Mouse (Mus musculus) spleen, adult 2 months (tissue): ENCODE results near the gene Vps45. TPM values are rescaled to one million over a fixed set of nuclear protein-coding genes. Genes with fewer than 3 reads are reported as not detected.

ENCODE experiments used
- DNase-seq, 2 experiments: peaks; one replicate each; pipeline versions ENCODE4 v3.0.0 to v3.0.0-alpha.2; 2012 to 2021; ENCODE audit warnings: low spot score in 2 of 2, low read depth in 1 of 2
- H3K27ac ChIP-seq: fragments of 200-500 bp; 2 replicates; pipeline ENCODE4 v1.5.1; 2012; ENCODE audit warnings: low read length, inconsistent platforms; ENCODE audit not compliant: insufficient read depth
- H3K27me3 ChIP-seq: fragments of 200-500 bp; 2 replicates; pipeline ENCODE4 v1.6.1; 2012; ENCODE audit warnings: mild to moderate bottlenecking, moderate library complexity, low read length, inconsistent platforms; ENCODE audit not compliant: control insufficient read depth, insufficient read depth
- H3K36me3 ChIP-seq: fragments of 200-500 bp; 2 replicates; pipeline ENCODE4 v1.6.1; 2012; ENCODE audit warnings: mild to moderate bottlenecking, low read length, inconsistent platforms; ENCODE audit not compliant: control insufficient read depth, insufficient read depth
- H3K4me1 ChIP-seq: fragments of 200-500 bp; 2 replicates; pipeline ENCODE4 v1.6.1; 2011; ENCODE audit warnings: inconsistent platforms; ENCODE audit not compliant: control insufficient read depth, insufficient read depth, insufficient read length
- H3K4me3 ChIP-seq: fragments of 200-500 bp; 2 replicates; pipeline ENCODE4 v1.5.1; 2011; ENCODE audit warnings: mild to moderate bottlenecking, inconsistent platforms; ENCODE audit not compliant: insufficient read depth, insufficient read length; ENCODE audit errors: extremely low read depth
- CTCF ChIP-seq: fragments of 200-500 bp; IDR thresholded peaks from 2 replicates; pipeline ENCODE4 v1.5.1; 2011; ENCODE audit warnings: mild to moderate bottlenecking, inconsistent platforms; ENCODE audit not compliant: insufficient read depth, insufficient read length, insufficient replicate concordance; ENCODE audit errors: extremely low read depth
- POLR2A ChIP-seq: fragments of 200-500 bp; IDR thresholded peaks from 2 replicates; pipeline ENCODE4 v1.6.1; 2011; ENCODE audit warnings: low read depth, low read length, inconsistent platforms
- WGBS: fragments of 180-500 bp; shearing (Covaris S2); methylation state at CpG from one replicate; pipeline ENCODE4 v1.1.7; 2018; 5-methylcytosine and 5-hydroxymethylcytosine counted together
- polyA plus RNA-seq: library from polyadenylated mRNA; depleted of rRNA; stranded (reverse); fragments of >200 nt; gene quantifications from 2 replicates; pipeline ENCODE4 v1.2.3, GENCODE M21; 2012

The Vps45 gene
- polyA plus RNA-seq, 1 experiment, result 2.0 TPM

DNA sequence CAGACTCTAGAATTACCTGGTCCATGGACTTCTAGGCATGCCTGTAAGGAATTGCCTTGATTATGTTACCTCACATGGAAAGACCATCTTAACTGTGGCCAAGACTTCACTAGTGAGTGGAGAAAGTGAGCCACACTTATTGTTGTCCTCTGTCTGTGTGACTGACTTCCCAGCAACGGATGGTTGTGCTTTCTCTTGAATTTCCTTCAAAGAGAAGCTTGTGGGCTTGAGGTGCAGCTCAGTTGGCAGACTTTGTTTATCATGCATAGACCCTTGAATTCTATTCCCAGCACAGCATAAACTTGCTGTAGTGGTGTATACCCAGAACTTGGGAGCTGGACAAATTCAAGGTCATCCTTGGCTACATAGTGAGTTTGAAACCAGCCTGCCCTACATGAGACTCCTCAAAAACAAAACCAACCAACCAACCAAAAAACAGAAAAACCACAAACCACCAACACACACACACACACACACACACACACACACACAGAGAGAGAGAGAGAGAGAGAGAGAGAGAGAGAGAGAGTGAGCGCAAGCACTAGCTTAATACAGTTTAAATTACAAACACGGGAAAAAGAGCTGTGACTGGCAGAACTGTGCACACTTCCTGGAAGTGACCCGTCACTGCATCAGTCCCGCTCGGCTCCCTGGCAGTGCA is 26.1 kb downstream of the Vps45 start:
- TF ChIP-seq CTCF, result no peak
- peak; percentile 17; the same call in 1 of the 2 replicates for TF ChIP-seq POLR2A
- Histone ChIP-seq H3K4me3 (peak overlapping the region; percentile 25; the same call in 1 of the 2 replicates), H3K36me3 (no peaks in the 10 kb centered on the region), H3K27me3 (no peaks in the 10 kb centered on the region), H3K4me1 (peaks cover 9% of the 10 kb centered on the region; the same call in 1 of the 2 replicates), H3K27ac (peak overlapping the region; percentile 82)
- peak; percentile 44 to 45 for DNase-seq
- whole genome bisulfite sequencing, result 12% methylated on average over 6 of the region's 6 CpGs

DNA sequence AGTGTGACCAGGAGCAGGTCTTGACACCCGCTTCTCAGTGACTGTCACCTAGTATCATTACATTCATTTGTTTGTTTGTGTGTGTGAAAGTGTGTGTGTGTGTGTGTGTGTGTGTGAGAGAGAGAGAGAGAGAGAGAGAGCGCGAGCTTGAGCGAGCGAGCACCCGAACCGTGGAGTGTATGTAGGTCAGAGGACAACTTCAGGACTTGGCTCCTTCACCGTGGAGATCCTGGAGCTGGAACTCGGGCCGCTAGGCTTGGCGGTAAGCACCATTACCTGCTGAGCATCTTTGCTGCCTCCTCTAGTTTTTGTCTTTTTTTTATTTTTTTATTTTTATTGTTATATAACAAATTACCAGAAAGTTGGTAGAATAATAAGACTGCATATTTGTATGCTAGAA is 28.5 kb downstream of the Vps45 start:
- TF ChIP-seq CTCF (no peak), POLR2A (no peak)
- Histone ChIP-seq H3K27me3 (no peaks in the 10 kb centered on the region), H3K36me3 (no peaks in the 10 kb centered on the region), H3K27ac (no peak overlapping the region), H3K4me1 (peaks cover 9% of the 10 kb centered on the region; the same call in 1 of the 2 replicates), H3K4me3 (no peak overlapping the region)
- DNase-seq, result no peak
- 93% methylated on average over 11 of the region's 11 CpGs for WGBS

DNA sequence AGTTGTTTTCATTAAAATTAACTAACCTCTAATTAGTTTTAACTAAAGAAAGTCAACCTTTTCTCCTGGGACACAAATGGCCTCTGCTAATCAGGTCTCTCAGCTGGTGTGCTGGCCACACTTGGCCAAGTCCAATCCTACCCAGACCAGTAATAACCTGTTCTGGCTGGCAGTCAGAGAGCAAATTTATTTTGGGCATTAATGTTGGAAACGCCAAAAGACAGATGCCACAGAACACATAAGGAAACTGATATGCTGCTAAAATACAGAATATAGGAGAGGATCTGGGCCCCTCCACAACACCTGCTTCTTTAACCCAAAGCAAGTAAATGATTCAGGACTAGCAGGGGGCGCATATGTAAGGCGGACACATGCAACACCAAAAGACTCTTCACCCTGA is 28.9 kb downstream of the Vps45 start:
- Histone ChIP-seq H3K27me3 (no peaks in the 10 kb centered on the region), H3K4me1 (peaks cover 9% of the 10 kb centered on the region; the same call in 1 of the 2 replicates), H3K4me3 (no peak overlapping the region), H3K27ac (no peak overlapping the region), H3K36me3 (no peaks in the 10 kb centered on the region)
- TF ChIP-seq POLR2A, result no peak
- TF ChIP-seq CTCF, result no peak
- DNase-seq, result no peak
- 89% methylated on average over 3 of the region's 3 CpGs for WGBS

DNA sequence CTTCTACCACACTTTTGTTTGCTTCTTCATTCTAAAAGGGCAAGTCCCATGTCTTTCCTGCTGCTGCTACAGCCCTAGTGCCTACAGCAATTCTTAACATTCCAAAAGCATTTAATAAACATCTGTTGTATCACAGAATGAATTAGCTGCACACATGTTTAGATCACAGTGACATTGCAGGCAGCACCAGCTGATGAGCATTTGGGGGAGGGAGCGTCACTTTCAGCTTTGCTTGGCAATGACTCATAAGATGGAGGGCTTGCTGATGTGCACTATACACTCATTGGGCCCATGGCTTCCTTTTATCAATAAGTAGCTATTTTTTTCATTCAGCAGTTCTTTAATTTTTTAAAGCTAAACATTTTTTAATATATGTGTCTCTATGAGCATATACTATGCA is 30.4 kb downstream of the Vps45 start:
- H3K4me1 ChIP-seq, result peaks cover 4% of the 10 kb centered on the region; the same call in 1 of the 2 replicates
- no peak overlapping the region for H3K4me3 ChIP-seq
- no peak overlapping the region for H3K27ac ChIP-seq
- TF ChIP-seq POLR2A (no peak), CTCF (no peak)
- DNase-seq, result no peak
- 86% methylated on average over 1 of the region's 1 CpGs for WGBS
- no peaks in the 10 kb centered on the region for H3K27me3 ChIP-seq
- H3K36me3 ChIP-seq, result no peaks in the 10 kb centered on the region

DNA sequence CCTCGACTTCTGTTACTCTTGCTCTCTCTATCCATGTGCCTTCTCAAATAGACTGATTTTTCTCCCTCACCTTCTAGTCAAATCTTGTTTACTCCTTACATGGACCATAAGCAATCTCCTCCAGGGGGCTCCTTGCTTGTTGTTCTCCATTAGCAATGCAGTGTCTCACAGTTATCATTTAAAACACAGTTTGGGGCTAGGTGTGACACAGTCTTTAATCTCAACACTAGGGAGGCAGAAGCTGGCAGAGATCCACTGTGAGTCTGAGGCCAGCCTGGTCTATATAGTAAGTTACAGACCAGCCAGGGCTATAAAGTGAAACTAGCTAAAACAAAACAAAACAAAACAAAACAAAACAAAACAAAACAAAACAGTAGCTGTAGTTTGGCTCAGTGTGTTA is 31.1 kb downstream of the Vps45 start:
- Histone ChIP-seq H3K36me3 (no peaks in the 10 kb centered on the region), H3K4me3 (no peak overlapping the region), H3K27me3 (no peaks in the 10 kb centered on the region), H3K4me1 (peaks cover 4% of the 10 kb centered on the region; the same call in 1 of the 2 replicates), H3K27ac (no peak overlapping the region)
- no peak for DNase-seq
- WGBS, result 93% methylated on average over 1 of the region's 1 CpGs
- no peak for TF ChIP-seq POLR2A
- TF ChIP-seq CTCF, result no peak

DNA sequence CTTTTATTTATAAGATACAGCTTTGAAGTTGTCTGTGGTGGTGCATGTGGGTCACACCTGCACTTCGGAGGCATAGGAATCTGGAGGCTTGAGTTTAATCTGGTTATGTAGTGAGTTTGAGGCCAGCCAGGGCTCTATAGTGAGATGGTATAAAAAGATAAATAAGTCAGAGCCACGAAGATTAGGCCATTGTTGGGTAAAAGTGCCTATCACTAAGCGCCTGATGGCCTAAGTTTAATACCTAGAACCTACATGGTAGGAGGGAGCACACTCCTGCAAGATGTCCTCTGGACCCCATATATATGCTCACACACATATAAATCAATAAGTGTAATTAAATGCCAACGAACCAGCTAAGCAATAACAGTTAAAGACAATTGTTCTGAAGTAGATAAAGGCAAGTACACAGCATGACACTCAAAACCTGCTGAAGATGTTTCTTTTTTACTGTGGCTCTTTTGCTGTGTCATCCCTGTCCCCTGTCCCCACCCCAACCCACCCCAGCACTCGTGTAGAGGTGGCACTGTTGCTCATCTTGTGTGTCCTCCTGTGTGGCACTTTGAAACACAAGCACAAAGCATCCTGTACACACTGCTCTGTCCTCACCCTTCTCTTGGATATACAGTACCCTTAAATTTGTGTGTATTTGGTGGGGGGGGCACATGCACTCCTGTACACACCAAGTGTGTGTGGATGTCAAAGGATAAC is 36.7 kb downstream of the Vps45 start:
- no peak overlapping the region for H3K27ac ChIP-seq
- WGBS, result 65% methylated on average over 5 of the region's 5 CpGs
- no peak for DNase-seq
- H3K36me3 ChIP-seq, result 0 out of 2 replicates have a peak, but pooled peaks cover 1% of the 10 kb centered on the region
- TF ChIP-seq CTCF, result no peak
- no peak for TF ChIP-seq POLR2A
- no peaks in the 10 kb centered on the region for H3K27me3 ChIP-seq
- no peaks in the 10 kb centered on the region for H3K4me1 ChIP-seq
- H3K4me3 ChIP-seq, result no peak overlapping the region
